Mouse (Mus musculus) hindbrain, embryonic 14.5 days (tissue): ENCODE data around the gene Serpina3i. TPM values are rescaled to one million over a fixed set of nuclear protein-coding genes. Genes with fewer than 3 reads are reported as not detected.

Source experiments
- ATAC-seq: fragments of 200-750 bp; cut with Nextera tagmentation; 2 replicates; pipeline ENCODE4 v1.8.0; 2017; ENCODE audit warnings: moderate number of reproducible peaks, mild to moderate bottlenecking, moderate TSS enrichment, moderate library complexity; ENCODE audit not compliant: low FRiP score
- DNase-seq: peaks from one replicate; pipeline ENCODE4 v3.0.0-alpha.2; 2015; ENCODE audit warnings: low spot score
- H3K27ac ChIP-seq: fragments of 300-500 bp; sonication (generic); 2 replicates; pipeline ENCODE4 v1.5.1; 2014; ENCODE audit warnings: mild to moderate bottlenecking, moderate library complexity
- H3K27me3 ChIP-seq: fragments of 300-500 bp; sonication (generic); 2 replicates; pipeline ENCODE4 v1.6.1; 2014; ENCODE audit warnings: mild to moderate bottlenecking, low read length, mixed read lengths; ENCODE audit not compliant: control insufficient read depth, insufficient read depth
- H3K36me3 ChIP-seq: fragments of 300-500 bp; sonication (generic); replicated peaks from 2 replicates; pipeline ENCODE4 v1.6.1; 2014; ENCODE audit not compliant: control insufficient read depth, insufficient read depth
- H3K4me1 ChIP-seq: fragments of 300-500 bp; sonication (generic); replicated peaks from 2 replicates; pipeline ENCODE4 v1.6.1; 2014; ENCODE audit warnings: antibody characterized with exemption, low read length, mixed read lengths; ENCODE audit not compliant: control insufficient read depth, insufficient read depth
- H3K4me2 ChIP-seq: fragments of 300-500 bp; sonication (generic); replicated peaks from 2 replicates; pipeline ENCODE4 v1.6.1; 2014; ENCODE audit warnings: mild to moderate bottlenecking, moderate library complexity
- H3K4me3 ChIP-seq: fragments of 300-500 bp; sonication (generic); replicated peaks from 2 replicates; pipeline ENCODE4 v1.5.1; 2014; ENCODE audit warnings: mild to moderate bottlenecking, low read length
- H3K9ac ChIP-seq: fragments of 300-500 bp; sonication (generic); 2 replicates; pipeline ENCODE4 v1.6.1; 2014
- H3K9me3 ChIP-seq: fragments of 300-500 bp; sonication (generic); 2 replicates; pipeline ENCODE4 v1.6.1; 2016; ENCODE audit warnings: low read length; ENCODE audit not compliant: control insufficient read depth
- WGBS: fragments of 180-500 bp; shearing (Covaris S2); extraction: QIAGEN DNeasy Blood & Tissue Kit; methylation state at CpG from one replicate; pipeline ENCODE4 v1.1.7; 2014; 5-methylcytosine and 5-hydroxymethylcytosine counted together
- polyA plus RNA-seq: library from polyadenylated mRNA; unstranded; fragments of >200 nt; fragmentation: Nextera tagmentation; extraction: Ambion mirVana; gene quantifications from 2 replicates; pipeline ENCODE4 v1.2.1, GENCODE M21; 2014

Serpina3i gene
- polyA plus RNA-seq, 1 experiment from 2014 or later, result 0.08 TPM

DNA sequence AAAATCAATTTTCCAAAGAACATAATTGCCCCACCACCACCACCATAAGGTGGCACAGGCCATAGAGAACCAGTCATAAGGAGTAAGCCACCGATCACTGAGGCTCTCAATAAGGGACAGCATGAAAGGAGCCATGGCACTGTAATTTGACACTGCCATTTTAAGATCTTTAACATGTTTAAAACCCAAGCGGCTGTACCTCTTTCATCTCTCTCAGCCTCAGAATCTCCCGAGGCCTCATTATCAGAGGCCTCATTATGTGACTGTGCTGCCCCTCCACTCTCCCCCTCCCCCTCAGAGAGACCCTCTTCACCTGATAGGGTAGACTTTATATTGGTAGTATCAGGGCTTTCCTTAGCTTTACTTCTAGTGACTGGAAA, 16.1 kb downstream of the Serpina3i start:
- WGBS, result 24% methylated on average over 3 of the region's 3 CpGs
- Histone ChIP-seq H3K9me3 (peaks cover 10% of the 10 kb centered on the region; the same call in 1 of the 2 replicates), H3K9ac (no peak overlapping the region), H3K36me3 (no peaks in the 10 kb centered on the region), H3K27ac (no peak overlapping the region), H3K4me3 (no peak overlapping the region), H3K4me1 (no peaks in the 10 kb centered on the region), H3K27me3 (no peaks in the 10 kb centered on the region), H3K4me2 (no peak overlapping the region)
- ATAC-seq (no peak), DNase-seq (no peak)

- H3K9ac ChIP-seq, result no peak overlapping the region
- H3K4me3 ChIP-seq, result no peak overlapping the region
- no peaks in the 10 kb centered on the region for H3K4me1 ChIP-seq
- ATAC-seq (no peak), DNase-seq (no peak)
- no peaks in the 10 kb centered on the region for H3K27me3 ChIP-seq
- WGBS, result 90% methylated on average over 11 of the region's 11 CpGs
- H3K4me2 ChIP-seq, result no peak overlapping the region
- no peaks in the 10 kb centered on the region for H3K36me3 ChIP-seq
- no peak overlapping the region for H3K27ac ChIP-seq
- H3K9me3 ChIP-seq, result peaks cover 18% of the 10 kb centered on the region; the same call in 1 of the 2 replicates
These were observed 20.5 kb downstream of the Serpina3i start for GRCm38 (mm10) chr12:104283380-104283779.

GRCm38 (mm10) chr12:104288336-104288735, 25.4 kb downstream of the Serpina3i start:
- no peak overlapping the region for H3K9ac ChIP-seq
- no peak overlapping the region for H3K27ac ChIP-seq
- H3K9me3 ChIP-seq, result peaks cover 10% of the 10 kb centered on the region; the same call in 1 of the 2 replicates
- no peak for DNase-seq
- H3K4me2 ChIP-seq, result no peak overlapping the region
- no peak overlapping the region for H3K4me3 ChIP-seq
- no peaks in the 10 kb centered on the region for H3K36me3 ChIP-seq
- no peaks in the 10 kb centered on the region for H3K27me3 ChIP-seq
- no peaks in the 10 kb centered on the region for H3K4me1 ChIP-seq
- ATAC-seq, result no peak

- no peaks in the 10 kb centered on the region for H3K4me1 ChIP-seq
- H3K9ac ChIP-seq, result no peak overlapping the region
- no peaks in the 10 kb centered on the region for H3K27me3 ChIP-seq
- no peak for DNase-seq
- H3K4me2 ChIP-seq, result no peak overlapping the region
- H3K4me3 ChIP-seq, result no peak overlapping the region
- WGBS, result 61% methylated on average over 4 of the region's 4 CpGs
- peaks cover 8% of the 10 kb centered on the region; the same call in 1 of the 2 replicates for H3K9me3 ChIP-seq
- H3K27ac ChIP-seq, result no peak overlapping the region
- ATAC-seq, result no peak
- no peaks in the 10 kb centered on the region for H3K36me3 ChIP-seq
These were observed 26.9 kb downstream of the Serpina3i start for GRCm38 (mm10) chr12:104289872-104290271.

DNA sequence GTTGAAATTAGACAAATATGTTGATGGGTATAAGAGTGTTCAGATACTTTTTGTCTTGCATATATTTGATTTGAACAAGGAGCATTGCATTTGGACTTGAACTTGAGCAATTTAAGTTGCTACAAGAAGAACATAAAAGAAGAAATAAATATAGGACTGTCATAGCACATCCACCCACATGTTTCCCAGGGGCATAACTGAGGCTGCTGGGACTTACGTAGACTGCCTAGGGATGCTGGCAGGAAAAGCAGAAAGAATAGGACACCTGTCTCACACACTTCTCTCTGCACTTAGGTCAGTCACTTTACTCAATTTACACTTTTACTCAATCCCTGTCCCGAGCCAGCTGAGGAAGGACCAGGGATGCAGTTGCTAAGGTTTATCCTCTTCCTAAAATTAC, 31.0 kb downstream of the Serpina3i start:
- H3K27me3 ChIP-seq, result no peaks in the 10 kb centered on the region
- no peaks in the 10 kb centered on the region for H3K4me1 ChIP-seq
- WGBS, result 88% methylated on average over 2 of the region's 2 CpGs
- H3K27ac ChIP-seq, result no peak overlapping the region
- no peaks in the 10 kb centered on the region for H3K36me3 ChIP-seq
- H3K9ac ChIP-seq, result no peak overlapping the region
- H3K4me2 ChIP-seq, result no peak overlapping the region
- H3K4me3 ChIP-seq, result no peak overlapping the region
- DNase-seq (no peak), ATAC-seq (no peak)
- no peaks in the 10 kb centered on the region for H3K9me3 ChIP-seq

- Histone ChIP-seq H3K9ac (no peak overlapping the region), H3K4me3 (no peak overlapping the region), H3K4me2 (no peak overlapping the region), H3K27me3 (no peaks in the 10 kb centered on the region), H3K27ac (no peak overlapping the region), H3K36me3 (no peaks in the 10 kb centered on the region), H3K9me3 (no peaks in the 10 kb centered on the region), H3K4me1 (no peaks in the 10 kb centered on the region)
- DNase-seq, result no peak
- no peak for ATAC-seq
- 94% methylated on average over 2 of the region's 2 CpGs for WGBS
These were observed 35.1 kb downstream of the Serpina3i start for GRCm38 (mm10) chr12:104298049-104298448.

GRCm38 (mm10) chr12:104305991-104306390, 43.1 kb downstream of the Serpina3i start:
- 90% methylated on average over 4 of the region's 4 CpGs for WGBS
- Histone ChIP-seq H3K9ac (no peak overlapping the region), H3K27ac (no peak overlapping the region), H3K9me3 (no peaks in the 10 kb centered on the region), H3K4me2 (no peak overlapping the region), H3K4me3 (no peak overlapping the region), H3K27me3 (no peaks in the 10 kb centered on the region), H3K4me1 (no peaks in the 10 kb centered on the region), H3K36me3 (no peaks in the 10 kb centered on the region)
- DNase-seq, result no peak
- no peak for ATAC-seq

DNA sequence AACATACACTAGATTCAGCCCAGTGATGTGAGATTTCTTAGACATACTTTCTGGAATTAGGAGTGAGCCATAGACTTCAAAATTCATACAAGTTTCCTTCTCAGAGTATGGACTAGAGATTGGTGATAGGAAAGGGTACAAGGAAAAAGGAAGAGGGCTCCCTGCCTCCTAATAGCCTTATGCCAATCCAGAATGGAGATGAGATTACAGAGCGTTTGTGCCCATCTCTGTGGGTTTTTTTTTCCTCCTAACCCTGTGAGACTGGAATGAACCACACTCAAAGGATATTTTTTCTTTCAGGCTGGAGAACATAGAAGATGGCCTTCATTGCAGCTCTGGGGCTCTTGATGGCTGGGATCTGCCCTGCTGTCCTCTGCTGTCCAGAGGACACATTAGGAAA, 51.3 kb downstream of the Serpina3i start, which contains the start of gene Serpina3j:
Gene Serpina3j, plus strand, starts transcription at position 301 of the 400 bp plus-strand sequence.
- Histone ChIP-seq H3K9me3 (no peaks in the 10 kb centered on the region), H3K4me3 (no peak within 1 kb of the TSS), H3K36me3 (no peaks in the 10 kb centered on the region), H3K4me2 (no peak within 1 kb of the TSS), H3K27ac (no peak within 1 kb of the TSS), H3K9ac (no peak within 1 kb of the TSS), H3K27me3 (no peaks in the 10 kb centered on the region), H3K4me1 (no peaks in the 10 kb centered on the region)
- 100% methylated on average over 1 of the region's 1 CpGs for WGBS
- ATAC-seq (no peak), DNase-seq (no peak)
